In the genomic region with DNA sequence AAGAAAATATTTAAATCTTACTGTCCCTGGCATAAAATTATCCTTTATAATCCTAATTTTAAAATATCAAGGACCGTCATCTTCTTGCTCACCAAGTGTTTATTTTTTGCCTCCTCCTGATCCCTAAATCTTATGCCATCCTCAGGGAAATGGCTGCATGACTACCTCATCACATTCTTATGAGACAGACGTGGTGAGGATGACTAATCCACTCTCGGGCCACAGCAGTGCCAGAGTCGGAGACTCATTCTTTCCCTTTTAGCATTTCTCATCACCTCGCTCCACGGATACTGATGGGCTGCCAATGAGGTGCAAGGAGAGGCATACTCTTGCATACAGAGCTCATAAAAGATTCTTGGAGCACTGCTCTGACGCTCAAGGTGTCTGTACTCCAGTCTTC, we compare ENCODE assay signal across 15 mouse cellular contexts. TPM values are rescaled to one million over a fixed set of nuclear protein-coding genes. Genes with fewer than 3 reads are reported as not detected.
DNase-seq lines count a peak whose midpoint lies in the region.
"Had no signal": no experiment of that assay in that cellular context is flagged by ENCODE, and none has a peak within 500 bp of the region (broad histone marks: within the 10 kb centered on the region; RNA-seq: fewer than 3 reads in every experiment).

No protein-coding gene starts in this region.

- peak; percentile 43 for DNase-seq in adrenal gland, adult 2 months
- no peak for DNase-seq in adrenal gland, postnatal 4 days (ENCODE audit: low spot score in 2 of 2)
- DNase-seq in heart, postnatal 10 days, result peak; percentile 10 to 11
- no peak for DNase-seq in heart, postnatal 4 days
- peak; percentile 77 for DNase-seq in Muller cell, postnatal 12 days (ENCODE audit: inconsistent ontology term)
- DNase-seq in gastrocnemius, postnatal 25 days, result peak; percentile 15
- DNase-seq in embryo, embryonic 10.5 days (ENCODE audit: low spot score), result no peak
- DNase-seq in cerebellum, adult 11-12 months, result no peak
- DNase-seq: B cell, adult 2 months; cerebellum, adult 11 months; cerebellum, postnatal 25 days; kidney, adult 9 months; lung, adult 18-20 months; lung, postnatal 4 days; thymus, postnatal 36 days had no signal

- intact Hi-C loops in heart, postnatal 10 days (cut with DNase I), result no loop called here

RNA-seq across cellular contexts. Expression of a gene that starts 32.2 kb away (rescaled TPM):
- total RNA-seq in adrenal gland, adult 2 months (2021), result 1 to 10 TPM; 5.7 to 6.9 TPM
- polyA plus RNA-seq in adrenal gland, adult 2 months (2012; rRNA removed), result 8.6 and 12.0 TPM in 2 replicates
- total RNA-seq in adrenal gland, postnatal 4 days (2021), result 10 to 100 TPM in 1 of 2 experiments, 1 to 10 TPM in 1; 8.5 to 11.5 TPM
- 1 to 10 TPM; 8.6 to 8.8 TPM for total RNA-seq in heart, postnatal 10 days (2021)
- 10 to 100 TPM; 12.2 to 13.2 TPM for total RNA-seq in heart, postnatal 4 days (2021)
- 1 to 10 TPM; 1.9 to 2.3 TPM for total RNA-seq in gastrocnemius, postnatal 25 days (2021)

Comparison
In these comparisons a context has a peak if more than half of its experiments do, and no peak if none do; other contexts are left out.
1. DNase-seq: peak in adrenal gland, adult 2 months (single experiment), heart, postnatal 10 days (2 of 2), Muller cell, postnatal 12 days (single experiment) and gastrocnemius, postnatal 25 days (single experiment); none in adrenal gland, postnatal 4 days (0 of 2), heart, postnatal 4 days (single experiment), embryo, embryonic 10.5 days (single experiment) and cerebellum, adult 11-12 months (single experiment).